Mouse (Mus musculus) layer of hippocampus, postnatal 10 days (tissue): Measurements from ENCODE around the gene Ipo11. TPM values are rescaled to one million over a fixed set of nuclear protein-coding genes. Genes with fewer than 3 reads are reported as not detected.
"Not testable (repeated sequence)": the region's sequence is repeated elsewhere in the genome, so short reads cannot be mapped to it uniquely, and the experiment has no call there.

Source experiments
- DNase-seq, 2 experiments: peaks; one replicate each; pipeline ENCODE4 v3.0.0; 2021; ENCODE audit warnings: low spot score in 2 of 2
- total RNA-seq, 2 experiments: library from RNA; stranded (reverse); gene quantifications; 2 replicates each; pipeline ENCODE4 v1.2.3; 2021

Ipo11 gene
- total RNA-seq, 2 experiments from 2014 or later, result 67.8 to 70.3 TPM

GRCm38 (mm10) chr13:106905154-106905553, 31.6 kb downstream of the Ipo11 start:
- not testable (repeated sequence) for DNase-seq

- no peak for DNase-seq
Observed at GRCm38 (mm10) chr13:106904637-106905036, 32.1 kb downstream of the Ipo11 start.

GRCm38 (mm10) chr13:106894284-106894683, 42.5 kb downstream of the Ipo11 start:
- DNase-seq, result no peak

GRCm38 (mm10) chr13:106893701-106894100, 43.1 kb downstream of the Ipo11 start:
- DNase-seq, result no peak

- DNase-seq, result no peak
Observed at GRCm38 (mm10) chr13:106893196-106893595, 43.6 kb downstream of the Ipo11 start.

- no peak for DNase-seq
Observed at GRCm38 (mm10) chr13:106887364-106887763, 49.4 kb downstream of the Ipo11 start.

- no peak for DNase-seq
Observed at GRCm38 (mm10) chr13:106884249-106884648, 52.5 kb downstream of the Ipo11 start.

- DNase-seq, result no peak
Observed at GRCm38 (mm10) chr13:106876278-106876677, 60.5 kb downstream of the Ipo11 start.

GRCm38 (mm10) chr13:106865547-106865946, 71.2 kb downstream of the Ipo11 start:
- DNase-seq, result no peak

GRCm38 (mm10) chr13:106858779-106859178, 78.0 kb downstream of the Ipo11 start:
- no peak for DNase-seq

- DNase-seq, result no peak
Observed at GRCm38 (mm10) chr13:106856556-106856955, 80.2 kb downstream of the Ipo11 start.

- no peak for DNase-seq
Observed at GRCm38 (mm10) chr13:106847534-106847933, 89.2 kb downstream of the Ipo11 start.

- no peak for DNase-seq
Observed at GRCm38 (mm10) chr13:106844928-106845327, 91.8 kb downstream of the Ipo11 start.

- no peak for DNase-seq
Observed at GRCm38 (mm10) chr13:106842542-106842941, 94.2 kb downstream of the Ipo11 start.

- DNase-seq, result no peak
Observed at GRCm38 (mm10) chr13:106838778-106839177, 98.0 kb downstream of the Ipo11 start.

GRCm38 (mm10) chr13:106836527-106836879, 100.3 kb downstream of the Ipo11 start:
- no peak for DNase-seq

GRCm38 (mm10) chr13:106835844-106836526, 100.8 kb downstream of the Ipo11 start:
- no peak for DNase-seq

- no peak for DNase-seq
Observed at GRCm38 (mm10) chr13:106830029-106830428, 106.7 kb downstream of the Ipo11 start.

- DNase-seq, result no peak
Observed at GRCm38 (mm10) chr13:106829327-106829997, 107.3 kb downstream of the Ipo11 start.

GRCm38 (mm10) chr13:106825618-106826017, 111.1 kb downstream of the Ipo11 start:
- no peak for DNase-seq

- no peak for DNase-seq
Observed at GRCm38 (mm10) chr13:106823875-106824191, 112.9 kb downstream of the Ipo11 start.

GRCm38 (mm10) chr13:106823121-106823874, 113.5 kb downstream of the Ipo11 start:
- DNase-seq, result no peak
